Mouse (Mus musculus) c-Kit-positive CD71-positive TER-119-positive erythroid progenitor cells, embryonic 14.5 days (primary cell): ENCODE data around the gene Lcp1.

Experiments used
- DNase-seq: peaks from one replicate; pipeline ENCODE4 v3.0.0-alpha.2; 2013; ENCODE audit warnings: low spot score

Lcp1 gene

GRCm38 (mm10) chr14:75176425-75177045 is 45.6 kb downstream of the Lcp1 start:
- no peak for DNase-seq

- no peak for DNase-seq
Measured at GRCm38 (mm10) chr14:75177400-75177799, 46.5 kb downstream of the Lcp1 start.

- peak; percentile 59 for DNase-seq
Measured at GRCm38 (mm10) chr14:75178384-75178793, 47.5 kb downstream of the Lcp1 start.

- peak; percentile 48 for DNase-seq
Measured at GRCm38 (mm10) chr14:75178801-75179211, 47.9 kb downstream of the Lcp1 start.

GRCm38 (mm10) chr14:75179255-75179963 is 48.5 kb downstream of the Lcp1 start:
- peak; percentile 58 for DNase-seq

GRCm38 (mm10) chr14:75180551-75180978 is 49.7 kb downstream of the Lcp1 start:
- no peak for DNase-seq

- DNase-seq: no peak
Measured at GRCm38 (mm10) chr14:75181062-75181935, 50.4 kb downstream of the Lcp1 start.

GRCm38 (mm10) chr14:75182378-75182777 is 51.5 kb downstream of the Lcp1 start:
- DNase-seq: no peak

- DNase-seq: no peak
Measured at GRCm38 (mm10) chr14:75182831-75183230, 51.9 kb downstream of the Lcp1 start.

- DNase-seq: no peak
Measured at GRCm38 (mm10) chr14:75184069-75184790, 53.3 kb downstream of the Lcp1 start.

- DNase-seq: no peak
Measured at GRCm38 (mm10) chr14:75185796-75186594, 55.1 kb downstream of the Lcp1 start.

GRCm38 (mm10) chr14:75186858-75187415 is 56.0 kb downstream of the Lcp1 start:
- DNase-seq: no peak

- no peak for DNase-seq
Measured at GRCm38 (mm10) chr14:75188521-75188920, 57.6 kb downstream of the Lcp1 start.

GRCm38 (mm10) chr14:75189031-75189430 is 58.1 kb downstream of the Lcp1 start:
- DNase-seq: no peak

- no peak for DNase-seq
Measured at GRCm38 (mm10) chr14:75190683-75191082, 59.8 kb downstream of the Lcp1 start.

GRCm38 (mm10) chr14:75192427-75192826 is 61.5 kb downstream of the Lcp1 start:
- no peak for DNase-seq

GRCm38 (mm10) chr14:75192858-75193257 is 62.0 kb downstream of the Lcp1 start:
- DNase-seq: no peak

GRCm38 (mm10) chr14:75195530-75195929 is 64.6 kb downstream of the Lcp1 start:
- DNase-seq: no peak

- peak; percentile 73 for DNase-seq
Measured at GRCm38 (mm10) chr14:75197027-75197426, 66.1 kb downstream of the Lcp1 start.

GRCm38 (mm10) chr14:75197660-75198059 is 66.8 kb downstream of the Lcp1 start:
- DNase-seq: peak; percentile 33
